Mouse (Mus musculus) heart, postnatal 25 days (tissue): Measurements from ENCODE around the gene Kpna7. TPM values are rescaled to one million over a fixed set of nuclear protein-coding genes. Genes with fewer than 3 reads are reported as not detected.

Experiments
- DNase-seq: peaks from one replicate; pipeline ENCODE4 v3.0.0; 2022; ENCODE audit warnings: low spot score
- intact Hi-C: fragments of 180-260 bp; cut with DNase I; formaldehyde crosslinking; loops from one replicate; pipeline ENCODE4 v1.15.1; 2025
- total RNA-seq, 2 experiments: library from RNA; stranded (reverse); gene quantifications; 2 replicates each; pipeline ENCODE4 v1.2.3; 2021

The Kpna7 gene
- total RNA-seq, 2 experiments from 2014 or later: not detected

DNA sequence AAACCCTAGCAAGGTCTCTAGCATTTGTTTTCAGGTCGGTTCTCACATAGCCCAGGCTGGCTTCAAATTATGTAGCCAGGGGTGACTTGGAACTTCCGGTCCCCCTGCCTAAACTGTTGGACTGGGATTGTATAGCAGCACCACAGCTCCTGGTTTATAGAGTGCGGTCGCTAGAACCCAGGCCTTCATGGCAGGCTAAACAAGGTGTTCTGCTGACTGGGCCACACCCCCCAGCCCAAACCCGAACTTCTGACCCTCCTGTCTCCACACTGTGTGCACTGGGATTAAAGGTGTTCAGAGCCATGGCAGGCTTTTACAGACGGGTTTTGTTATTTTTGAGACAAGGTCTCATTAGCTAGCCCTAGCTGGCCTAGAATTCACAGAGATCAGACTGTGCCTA is 104.7 kb downstream of the Kpna7 start:
- no peak for DNase-seq
- intact Hi-C loops: no loop called here

DNA sequence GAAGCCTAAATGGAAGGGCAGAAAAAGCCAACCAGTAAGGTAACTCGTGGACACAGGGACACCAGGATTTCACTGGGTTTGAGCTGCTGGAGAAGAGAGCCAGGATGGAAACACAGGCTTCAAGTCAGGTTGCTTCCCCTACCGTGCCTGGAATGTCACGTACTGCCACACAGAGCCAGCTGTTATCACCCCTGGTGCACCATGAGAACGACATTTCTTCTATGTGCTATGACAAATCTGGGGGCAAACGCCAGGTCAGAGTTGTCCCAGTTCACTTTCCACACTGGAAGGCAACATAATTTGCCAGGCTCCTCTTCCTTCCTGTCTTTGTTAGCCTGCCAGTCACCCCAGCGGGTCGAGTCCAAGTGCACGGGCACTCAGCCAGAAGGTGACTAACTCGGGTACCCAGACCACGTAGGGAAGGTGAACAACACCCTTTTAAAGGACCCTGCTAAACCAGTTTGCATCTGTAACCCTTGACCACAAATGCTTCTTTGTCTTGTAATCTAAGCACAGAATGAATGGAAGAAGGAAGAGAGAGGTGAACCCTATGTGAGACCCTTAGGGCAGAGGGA is 105.2 kb downstream of the Kpna7 start:
- DNase-seq: peak; percentile 20
- intact Hi-C loops: no loop called here

- intact Hi-C loops: no loop called here
- DNase-seq: no peak
Measured at GRCm38 (mm10) chr5:144971266-144971665, 112.6 kb downstream of the Kpna7 start.

DNA sequence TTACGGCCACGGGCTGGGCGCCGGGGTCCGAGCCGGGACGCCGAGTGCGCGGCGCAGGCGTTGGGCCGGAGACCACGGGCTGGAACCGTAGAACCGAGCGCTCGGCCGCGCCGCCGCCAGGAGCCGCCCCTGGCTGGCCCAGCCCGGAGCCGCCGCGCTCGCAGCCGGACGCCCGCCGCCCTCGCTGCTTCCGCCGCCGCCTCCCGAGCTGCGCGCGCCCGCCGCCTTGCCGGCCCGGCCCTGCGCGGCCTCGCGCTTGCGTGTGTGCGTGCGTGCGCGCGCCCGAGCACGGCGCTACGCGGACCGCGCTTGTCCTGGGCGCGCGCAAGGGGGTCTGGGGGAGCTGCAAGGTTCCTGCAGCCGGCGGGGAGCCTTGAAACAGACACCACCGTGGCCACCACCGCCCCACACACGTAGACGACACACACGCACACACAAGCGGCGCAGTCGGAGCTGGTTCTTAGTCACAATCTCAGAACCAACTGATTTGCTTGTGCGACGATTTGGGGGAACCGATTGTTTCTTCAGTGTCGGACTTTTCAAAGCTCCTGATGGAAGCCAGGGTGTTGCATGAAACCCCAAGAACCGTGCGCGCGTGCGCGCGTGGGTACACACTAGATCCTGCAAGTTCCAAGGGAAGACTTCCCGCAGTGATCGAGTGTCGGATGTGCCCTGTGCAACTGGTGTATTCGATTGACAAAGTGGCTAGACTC is 118.0 kb downstream of the Kpna7 start, which contains the start of gene Smurf1:
Smurf1 (minus strand) TSS at position 209 of the 713 bp plus-strand sequence.
- intact Hi-C loops: loop anchor here (5.0 kb wide), 1 partner anchor 198 kb away; the partner anchor contains the start of gene Trrap
- DNase-seq: peak; percentile 78

- DNase-seq: peak; percentile 73
- intact Hi-C loops: loop anchor here (5.0 kb wide), 3 partner anchors 38 to 198 kb away; partner anchors contain the start of gene Trrap
Measured at GRCm38 (mm10) chr5:144964872-144965638, 118.8 kb downstream of the Kpna7 start.

- intact Hi-C loops: loop anchor here (5.0 kb wide), 2 partner anchors 37 to 52 kb away; no protein-coding TSS in a partner anchor
- no peak for DNase-seq
Measured at GRCm38 (mm10) chr5:144964465-144964864, 119.4 kb downstream of the Kpna7 start.

DNA sequence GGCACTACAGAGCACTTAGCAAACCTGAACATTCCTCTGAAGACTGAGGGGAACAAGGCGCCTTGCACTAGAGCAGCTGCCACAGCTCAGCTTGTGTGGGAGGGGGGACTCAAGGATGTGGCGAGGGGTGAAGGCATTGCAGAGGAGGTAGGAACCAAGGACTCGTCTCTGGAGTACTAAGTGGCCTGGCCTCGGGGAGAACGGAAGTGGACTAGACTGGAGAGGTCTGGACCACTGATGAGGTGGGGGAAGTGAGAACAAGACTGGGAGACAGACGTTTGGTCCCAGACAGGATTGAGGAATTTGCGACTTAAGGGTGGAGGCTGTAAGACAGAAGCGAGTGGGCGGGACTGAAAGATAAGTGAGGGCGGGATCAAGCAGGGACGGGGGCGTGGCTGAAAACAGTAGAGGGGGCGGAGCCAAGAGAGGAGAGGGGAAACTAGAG is 120.0 kb downstream of the Kpna7 start:
- DNase-seq: peak; percentile 45
- intact Hi-C loops: loop anchor here (5.0 kb wide), 2 partner anchors 37 to 52 kb away; no protein-coding TSS in a partner anchor

DNA sequence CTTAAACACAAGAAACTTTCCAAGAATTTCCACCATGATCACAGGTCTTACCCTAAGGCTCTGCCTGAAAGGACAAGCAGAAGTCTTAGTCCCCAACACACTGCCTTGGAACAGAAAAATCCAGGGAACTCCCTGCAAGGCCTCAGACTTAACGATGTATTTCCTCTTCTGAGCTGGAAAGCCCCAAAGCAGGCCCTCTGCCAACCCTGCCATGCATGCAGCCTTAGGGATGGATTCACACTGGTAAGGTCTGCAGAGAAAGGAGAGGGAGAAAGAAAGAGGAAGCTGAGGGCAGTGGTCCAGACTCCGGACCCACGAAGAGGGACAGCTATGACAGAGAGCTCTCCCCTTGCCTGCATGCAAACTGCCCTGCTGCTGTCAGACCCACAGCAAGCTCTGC is 120.4 kb downstream of the Kpna7 start:
- DNase-seq: no peak
- intact Hi-C loops: loop anchor here (5.0 kb wide), 2 partner anchors 36 to 51 kb away; no protein-coding TSS in a partner anchor

GRCm38 (mm10) chr5:144958271-144958670 is 125.6 kb downstream of the Kpna7 start:
- no peak for DNase-seq
- intact Hi-C loops: no loop called here

DNA sequence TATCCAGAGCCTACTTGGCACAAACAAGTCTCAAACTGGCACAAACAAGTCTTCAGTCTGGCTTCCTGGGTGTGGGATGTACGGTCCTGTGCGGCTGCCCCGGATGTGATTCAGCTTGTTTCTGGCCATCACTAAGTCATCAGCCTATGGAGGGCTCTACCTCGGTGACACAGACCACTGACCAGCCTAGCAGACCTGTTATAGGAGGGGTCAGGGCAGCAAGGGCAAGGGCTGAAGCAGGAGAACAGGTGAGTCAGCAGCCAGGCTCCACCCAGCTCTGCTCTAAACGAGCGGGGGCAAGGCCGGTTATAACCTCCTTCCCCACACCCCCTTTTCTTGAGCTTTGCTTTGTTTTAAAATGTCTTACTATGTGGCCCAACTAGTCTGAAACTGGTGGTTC is 129.4 kb downstream of the Kpna7 start:
- no peak for DNase-seq
- intact Hi-C loops: no loop called here

DNA sequence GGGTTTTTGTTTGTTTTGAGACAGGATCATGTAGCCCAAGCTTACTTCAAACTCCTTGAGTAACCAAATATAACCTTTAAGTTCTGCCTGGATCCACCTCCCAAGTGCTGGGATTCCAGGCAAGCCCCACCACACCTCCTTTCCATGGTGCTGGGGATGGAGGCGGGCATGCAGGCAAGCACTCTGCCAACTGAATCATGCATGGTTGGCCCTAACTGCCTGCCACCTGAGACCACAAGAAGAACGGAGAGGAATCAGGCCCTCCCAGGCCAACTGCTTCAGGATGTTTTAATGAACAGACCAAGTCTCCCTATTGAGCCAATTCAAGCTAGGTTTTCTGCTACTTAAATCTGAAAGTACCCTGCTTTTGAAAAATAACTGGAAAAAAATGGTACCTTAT is 131.2 kb downstream of the Kpna7 start:
- intact Hi-C loops: no loop called here
- no peak for DNase-seq

DNA sequence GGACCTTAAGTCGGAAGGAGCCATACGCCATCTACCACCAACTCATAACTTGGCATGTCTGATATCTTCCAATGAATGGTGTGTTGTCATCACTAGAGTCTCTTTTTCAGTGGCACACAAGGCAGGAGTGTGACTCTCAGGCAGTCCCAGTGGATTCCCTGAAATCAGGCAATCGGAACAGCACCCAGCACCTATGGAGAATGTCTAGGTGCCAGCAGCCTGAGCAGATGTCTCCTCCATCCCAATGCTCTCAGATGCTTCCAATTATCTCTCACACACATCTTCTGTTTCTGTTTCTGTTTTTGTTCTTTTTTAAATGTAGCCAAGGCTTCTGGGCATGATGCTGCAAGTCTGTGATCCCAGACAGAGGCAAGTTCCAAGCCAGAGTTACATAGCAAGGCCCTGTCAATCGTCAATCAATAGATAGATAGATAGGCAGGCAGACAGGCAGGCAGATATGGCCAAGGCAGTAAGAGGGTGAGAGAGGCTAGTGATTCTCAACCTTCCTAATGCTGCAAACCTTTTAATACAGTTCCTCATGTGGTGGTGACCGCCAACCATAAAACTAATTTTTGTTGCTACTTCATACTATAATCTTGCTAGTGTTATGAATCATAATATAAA is 133.3 kb downstream of the Kpna7 start:
- no peak for DNase-seq
- intact Hi-C loops: no loop called here

DNA sequence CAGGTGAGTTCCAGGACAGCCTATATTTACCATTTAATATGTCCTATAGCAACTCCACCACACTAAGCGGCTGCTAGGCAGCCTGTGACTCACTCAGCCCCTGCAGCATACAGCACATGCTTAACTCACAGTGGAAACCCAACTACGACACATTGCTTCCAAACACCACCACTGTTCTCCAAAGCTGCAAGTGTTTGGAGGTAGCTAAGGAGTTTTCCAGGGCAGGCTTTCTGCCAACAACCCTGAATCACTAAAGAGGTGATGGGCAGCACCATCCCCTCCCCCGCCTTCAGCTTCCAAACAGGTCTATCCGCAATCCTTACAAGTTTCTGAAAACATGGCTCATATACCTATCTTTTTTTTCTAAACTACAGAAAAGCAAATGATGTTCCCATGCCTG is 134.0 kb downstream of the Kpna7 start:
- no peak for DNase-seq
- intact Hi-C loops: no loop called here

DNA sequence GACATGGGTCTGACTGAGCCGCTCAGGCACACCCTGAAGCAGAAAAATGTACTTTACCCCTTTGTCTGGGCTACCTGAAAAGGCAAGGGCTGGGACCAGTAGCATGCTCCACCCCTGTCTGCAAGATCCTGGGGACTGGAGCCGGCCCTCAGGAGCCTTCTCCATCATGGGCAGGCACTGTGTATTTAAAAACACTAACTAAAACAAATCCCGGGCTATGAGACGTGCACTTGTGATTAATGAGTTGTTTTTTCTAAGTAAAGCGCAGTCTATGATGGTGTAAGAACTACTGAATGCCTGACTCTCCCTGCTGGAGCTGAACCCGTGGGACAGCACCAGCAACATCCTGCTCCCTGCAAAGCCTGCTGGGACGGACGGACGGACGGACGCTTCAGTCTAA is 135.4 kb downstream of the Kpna7 start:
- DNase-seq: no peak
- intact Hi-C loops: no loop called here

GRCm38 (mm10) chr5:144948002-144948401 is 135.8 kb downstream of the Kpna7 start:
- intact Hi-C loops: no loop called here

GRCm38 (mm10) chr5:144946032-144946431 is 137.8 kb downstream of the Kpna7 start:
- intact Hi-C loops: no loop called here
- DNase-seq: no peak

More at GRCm38 (mm10) chr5:144948002-144948401, 135.8 kb downstream of the Kpna7 start:
- DNase-seq: no peak

- peak; percentile 10 for DNase-seq
- intact Hi-C loops: no loop called here
Measured at GRCm38 (mm10) chr5:144944932-144945331, 138.9 kb downstream of the Kpna7 start.

DNA sequence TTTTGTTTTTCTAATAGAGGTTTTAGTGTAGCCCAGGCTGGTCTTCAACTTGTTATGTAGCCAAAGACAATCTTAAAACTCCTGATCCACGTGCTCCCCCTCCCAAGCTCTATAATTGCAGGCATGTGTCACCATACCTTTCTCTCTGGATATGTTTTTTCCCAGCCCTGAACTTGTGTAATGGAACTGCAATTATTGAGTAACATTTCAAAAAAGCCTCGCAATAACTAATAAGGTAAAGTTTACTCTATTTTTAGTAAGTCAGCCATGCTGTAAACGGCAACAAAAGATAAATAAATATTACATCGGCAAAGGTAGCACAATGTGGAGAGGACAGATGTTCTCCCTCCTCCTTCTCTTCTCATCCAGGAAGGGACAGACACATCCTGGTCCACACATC is 139.5 kb downstream of the Kpna7 start:
- no peak for DNase-seq
- intact Hi-C loops: no loop called here

DNA sequence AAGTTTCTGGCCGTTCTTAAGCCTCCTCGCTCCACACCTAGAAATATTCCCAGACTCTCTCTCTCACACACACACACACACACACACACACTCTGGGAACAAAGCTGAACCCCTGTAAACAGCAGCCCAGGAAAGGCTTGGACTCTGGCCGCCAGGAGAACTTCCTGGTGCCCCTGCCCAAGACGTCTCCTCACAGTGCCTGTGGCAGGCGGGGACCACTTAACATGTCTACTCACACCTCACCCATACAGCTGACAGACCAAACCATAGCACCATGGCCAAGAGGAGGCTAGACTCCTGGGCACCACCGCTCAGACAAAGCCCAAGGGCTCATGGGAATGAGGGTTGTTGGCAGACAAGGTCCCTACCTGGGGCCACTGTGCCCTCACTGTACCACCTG is 140.5 kb downstream of the Kpna7 start:
- no peak for DNase-seq
- intact Hi-C loops: no loop called here

- no peak for DNase-seq
- intact Hi-C loops: no loop called here
Measured at GRCm38 (mm10) chr5:144942431-144942830, 141.4 kb downstream of the Kpna7 start.
